Mouse (Mus musculus) liver, postnatal 0 days (tissue): ENCODE results near the gene Cplx2.

Source experiments
- CTCF ChIP-seq: sonication (generic); IDR thresholded peaks from 2 replicates; pipeline ENCODE4 v1.5.1; 2016; ENCODE audit warnings: antibody characterized with exemption, low read depth
- EP300 ChIP-seq: IDR thresholded peaks from 2 replicates; pipeline ENCODE4 v1.6.1; 2016; ENCODE audit warnings: antibody characterized with exemption, low read depth, mild to moderate bottlenecking

GRCm38 (mm10) chr13:54384518-54384917 is 13.4 kb downstream of the Cplx2 start:
- TF ChIP-seq CTCF, result no peak
- no peak for TF ChIP-seq EP300
